Mouse (Mus musculus): ENCODE measurements at regions not wholly inside any gene's neighbourhood (a gene's known extent, or its start where the extent isn't known, plus 50 kb on each side); places are given as distances from the start of the nearest gene placed in this dataset.

- TF ChIP-seq CTCF (IDR thresholded peaks at IDR 0.05; ENCODE audit: borderline replicate concordance, insufficient read depth, low read depth, low read length) (no peak), POLR2A (IDR thresholded peaks at IDR 0.05; ENCODE audit: borderline replicate concordance, insufficient read depth, low read length) (no peak)
Observed at GRCm38 (mm10) chr15:44288704-44289103, 4154.5 kb downstream of the 9330182O14Rik start.
